Mouse (Mus musculus) forebrain, embryonic 16.5 days (tissue): ENCODE data around the gene She. TPM values are rescaled to one million over a fixed set of nuclear protein-coding genes. Genes with fewer than 3 reads are reported as not detected.

Source experiments
- ATAC-seq: fragments of 200-750 bp; cut with Nextera tagmentation; 2 replicates; pipeline ENCODE4 v1.8.0; 2017; ENCODE audit warnings: mild to moderate bottlenecking, moderate library complexity
- H3K27ac ChIP-seq: fragments of 300-500 bp; sonication (generic); 2 replicates; pipeline ENCODE4 v1.5.1; 2014; ENCODE audit warnings: low read length, control low read depth
- H3K27me3 ChIP-seq: fragments of 300-500 bp; sonication (generic); replicated peaks from 2 replicates; pipeline ENCODE4 v1.6.1; 2014; ENCODE audit warnings: low read length; ENCODE audit not compliant: control insufficient read depth, insufficient read depth
- H3K36me3 ChIP-seq: fragments of 300-500 bp; sonication (generic); 2 replicates; pipeline ENCODE4 v1.6.1; 2014; ENCODE audit not compliant: control insufficient read depth, insufficient read depth
- H3K4me1 ChIP-seq: fragments of 300-500 bp; sonication (generic); replicated peaks from 2 replicates; pipeline ENCODE4 v1.6.1; 2014; ENCODE audit warnings: low read length; ENCODE audit not compliant: control insufficient read depth, insufficient read depth
- H3K4me2 ChIP-seq: fragments of 300-500 bp; sonication (generic); 2 replicates; pipeline ENCODE4 v1.6.1; 2014; ENCODE audit warnings: mild to moderate bottlenecking, low read length, control low read depth
- H3K4me3 ChIP-seq: fragments of 300-500 bp; sonication (generic); replicated peaks from 2 replicates; pipeline ENCODE4 v1.5.1; 2014; ENCODE audit warnings: mild to moderate bottlenecking, low read length, control low read depth
- H3K9ac ChIP-seq: fragments of 300-500 bp; sonication (generic); replicated peaks from 2 replicates; pipeline ENCODE4 v1.6.1; 2014; ENCODE audit warnings: low read depth, low read length, control low read depth
- H3K9me3 ChIP-seq: fragments of 300-500 bp; sonication (generic); 2 replicates; pipeline ENCODE4 v1.6.1; 2016; ENCODE audit warnings: low read length; ENCODE audit not compliant: control insufficient read depth
- WGBS: fragments of 180-500 bp; shearing (Covaris S2); extraction: QIAGEN DNeasy Blood & Tissue Kit; methylation state at CpG from one replicate; pipeline ENCODE4 v1.1.7; 2014; 5-methylcytosine and 5-hydroxymethylcytosine counted together
- polyA plus RNA-seq: library from polyadenylated mRNA; unstranded; fragments of >200 nt; fragmentation: Nextera tagmentation; extraction: Ambion mirVana; gene quantifications from 2 replicates; pipeline ENCODE4 v1.2.1, GENCODE M21; 2015

Gene She
- polyA plus RNA-seq, 1 experiment from 2014 or later, result 1.4 TPM

DNA sequence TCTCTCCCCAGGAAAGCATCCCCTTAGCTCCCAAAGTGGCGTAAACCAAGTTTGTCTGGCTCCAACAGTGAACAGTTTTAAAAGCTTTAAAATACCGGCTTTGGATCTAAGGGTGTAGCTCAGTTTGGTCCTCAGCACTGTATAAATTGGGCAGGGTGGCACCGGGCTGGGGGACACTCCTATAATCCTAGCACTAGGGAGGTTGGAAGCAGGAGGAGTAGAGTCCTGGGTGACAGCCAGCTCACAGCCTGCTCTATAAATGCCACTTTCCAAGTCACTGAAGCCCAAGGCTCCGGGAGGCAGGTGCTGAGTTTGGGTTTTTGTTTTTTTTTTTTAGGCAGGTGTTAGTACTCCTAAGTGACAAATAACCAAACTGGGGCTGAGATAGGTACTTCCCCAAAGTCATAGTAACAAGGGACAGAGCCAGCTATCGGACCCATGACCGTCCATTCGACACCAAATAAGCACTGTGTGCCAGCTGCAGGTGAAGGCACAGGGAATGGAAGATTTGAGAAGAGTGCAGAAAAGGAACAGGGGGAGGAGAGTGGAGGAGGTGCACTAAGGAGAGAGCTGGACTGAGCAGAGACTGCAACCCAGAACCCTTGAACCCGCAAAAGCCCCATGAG is 51.5 kb downstream of the She start:
- Histone ChIP-seq H3K9me3 (no peaks in the 10 kb centered on the region), H3K36me3 (no peaks in the 10 kb centered on the region), H3K27me3 (no peaks in the 10 kb centered on the region), H3K9ac (no peak overlapping the region), H3K4me3 (no peak overlapping the region), H3K4me1 (no peaks in the 10 kb centered on the region), H3K27ac (no peak overlapping the region), H3K4me2 (no peak overlapping the region)
- no peak for ATAC-seq
- WGBS, result 72% methylated on average over 8 of the region's 8 CpGs

DNA sequence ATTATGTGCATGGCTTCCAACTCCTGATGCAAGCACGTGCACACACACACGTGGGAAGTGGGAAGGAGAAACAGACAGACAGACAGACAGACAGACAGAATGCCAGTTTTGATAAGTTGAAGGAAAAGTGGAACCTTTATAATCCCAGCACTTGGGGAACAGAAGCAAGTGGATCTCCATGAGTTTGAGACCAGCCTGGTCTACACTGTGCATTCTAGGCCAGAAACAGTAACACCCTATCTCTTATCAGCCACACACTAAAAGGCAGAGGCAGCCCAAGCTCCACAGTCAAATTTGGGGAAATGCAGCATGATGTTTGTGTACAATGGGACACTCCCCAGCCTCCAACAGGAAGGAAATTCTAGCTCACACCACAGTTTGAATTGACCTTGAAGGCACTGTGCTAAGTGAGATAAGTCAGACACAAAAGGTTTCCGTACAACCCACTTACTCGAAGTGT is 52.4 kb downstream of the She start:
- WGBS, result 90% methylated on average over 4 of the region's 4 CpGs
- Histone ChIP-seq H3K9ac (no peak overlapping the region), H3K27me3 (no peaks in the 10 kb centered on the region), H3K36me3 (no peaks in the 10 kb centered on the region), H3K4me1 (no peaks in the 10 kb centered on the region), H3K4me2 (no peak overlapping the region), H3K4me3 (no peak overlapping the region), H3K9me3 (no peaks in the 10 kb centered on the region), H3K27ac (no peak overlapping the region)
- no peak for ATAC-seq

DNA sequence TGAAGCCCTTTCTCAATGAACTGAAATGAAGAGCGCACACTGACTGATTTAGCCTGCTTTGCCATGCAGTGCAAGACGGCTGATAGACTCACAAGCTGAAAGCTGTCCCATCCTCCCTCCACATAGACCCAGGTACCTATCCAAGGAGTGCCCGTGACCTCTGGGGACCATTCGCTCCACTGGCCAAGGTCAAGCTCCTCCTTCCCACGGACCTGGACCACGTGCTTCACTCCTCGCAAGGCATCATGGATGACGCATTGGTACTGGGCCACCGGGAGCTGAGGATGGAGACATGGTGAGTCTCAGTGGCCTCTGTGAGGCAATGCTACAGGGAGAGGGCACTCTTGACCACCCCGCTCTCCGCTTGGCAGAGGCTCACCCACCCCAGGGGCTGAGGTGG is 54.6 kb downstream of the She start:
- Histone ChIP-seq H3K4me3 (no peak overlapping the region), H3K9me3 (no peaks in the 10 kb centered on the region), H3K4me1 (no peaks in the 10 kb centered on the region), H3K27ac (no peak overlapping the region), H3K36me3 (no peaks in the 10 kb centered on the region), H3K9ac (no peak overlapping the region), H3K4me2 (no peak overlapping the region), H3K27me3 (no peaks in the 10 kb centered on the region)
- no peak for ATAC-seq
- WGBS, result 94% methylated on average over 11 of the region's 11 CpGs

DNA sequence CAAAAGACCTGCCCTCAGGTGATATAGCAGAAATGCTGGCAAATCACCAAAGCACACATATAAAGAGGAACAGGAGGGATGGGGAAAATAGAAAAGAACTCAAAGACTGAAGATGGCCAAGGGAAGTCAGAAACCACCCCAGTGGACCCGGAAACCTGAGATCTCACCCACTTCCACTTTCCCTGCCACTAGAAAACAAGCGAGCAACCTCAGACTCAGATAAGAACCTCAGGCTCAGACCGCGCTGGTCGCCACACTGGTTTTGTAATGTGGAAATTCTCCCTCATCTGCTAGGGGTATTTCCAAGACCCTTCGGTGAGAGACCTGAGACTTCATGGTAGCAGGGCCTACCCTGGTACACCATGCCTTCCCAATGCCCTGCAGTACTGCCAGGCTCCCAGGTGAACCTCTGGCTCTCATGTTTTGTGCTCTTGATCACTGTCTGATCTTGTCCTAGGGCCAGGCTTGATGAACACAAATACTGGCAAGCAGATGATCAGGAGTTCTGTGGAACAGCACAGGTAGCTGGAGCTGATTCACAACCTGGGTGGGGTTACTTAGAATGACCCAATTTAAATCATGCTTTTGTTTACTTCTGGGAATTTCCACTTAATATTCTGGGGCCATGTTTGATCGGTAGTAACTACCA is 56.5 kb downstream of the She start:
- H3K4me1 ChIP-seq, result no peaks in the 10 kb centered on the region
- WGBS, result 93% methylated on average over 7 of the region's 7 CpGs

GRCm38 (mm10) chr3:89889841-89890430 is 58.8 kb downstream of the She start:
- Histone ChIP-seq H3K27me3 (no peaks in the 10 kb centered on the region), H3K4me2 (no peak overlapping the region), H3K9ac (no peak overlapping the region), H3K27ac (no peak overlapping the region), H3K36me3 (no peaks in the 10 kb centered on the region), H3K4me3 (no peak overlapping the region), H3K4me1 (no peaks in the 10 kb centered on the region), H3K9me3 (no peaks in the 10 kb centered on the region)
- 75% methylated on average over 8 of the region's 8 CpGs for WGBS
- no peak for ATAC-seq

More for the DNA sequence above, 56.5 kb downstream of the She start:
- no peaks in the 10 kb centered on the region for H3K9me3 ChIP-seq
- H3K27ac ChIP-seq, result no peak overlapping the region
- no peaks in the 10 kb centered on the region for H3K36me3 ChIP-seq
- H3K9ac ChIP-seq, result no peak overlapping the region
- no peaks in the 10 kb centered on the region for H3K27me3 ChIP-seq
- ATAC-seq, result no peak
- no peak overlapping the region for H3K4me3 ChIP-seq
- H3K4me2 ChIP-seq, result no peak overlapping the region

DNA sequence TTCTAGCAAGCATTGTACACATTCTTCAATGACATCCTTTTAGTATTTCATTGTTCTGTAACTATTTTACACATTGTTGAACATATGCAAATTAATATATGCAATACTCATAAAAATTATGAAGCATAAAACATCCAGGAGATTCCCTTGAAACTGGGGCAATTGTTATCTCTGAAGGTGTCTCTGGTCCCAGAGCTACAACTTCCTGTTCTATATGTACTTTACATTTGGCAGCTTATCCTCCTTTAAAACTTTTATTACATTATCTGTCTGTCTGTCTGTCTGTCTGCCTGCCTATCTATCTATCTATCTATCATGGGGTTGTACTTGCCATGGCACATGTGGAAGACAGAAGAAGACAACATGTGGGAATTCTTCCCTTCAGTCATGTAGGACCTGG is 60.5 kb downstream of the She start:
- H3K4me2 ChIP-seq, result no peak overlapping the region

GRCm38 (mm10) chr3:89892517-89893106 is 61.4 kb downstream of the She start:
- 89% methylated on average over 5 of the region's 5 CpGs for WGBS
- Histone ChIP-seq H3K27me3 (no peaks in the 10 kb centered on the region), H3K9me3 (no peaks in the 10 kb centered on the region), H3K4me2 (no peak overlapping the region), H3K4me1 (no peaks in the 10 kb centered on the region), H3K36me3 (no peaks in the 10 kb centered on the region), H3K9ac (no peak overlapping the region), H3K4me3 (no peak overlapping the region), H3K27ac (no peak overlapping the region)
- no peak for ATAC-seq

More for the DNA sequence above, 60.5 kb downstream of the She start:
- no peaks in the 10 kb centered on the region for H3K9me3 ChIP-seq
- H3K27ac ChIP-seq, result no peak overlapping the region
- no peak for ATAC-seq
- H3K27me3 ChIP-seq, result no peaks in the 10 kb centered on the region
- H3K4me1 ChIP-seq, result no peaks in the 10 kb centered on the region
- no peaks in the 10 kb centered on the region for H3K36me3 ChIP-seq
- H3K4me3 ChIP-seq, result no peak overlapping the region
- H3K9ac ChIP-seq, result no peak overlapping the region

- Histone ChIP-seq H3K4me3 (no peak overlapping the region), H3K9me3 (no peaks in the 10 kb centered on the region), H3K27ac (no peak overlapping the region), H3K9ac (no peak overlapping the region), H3K4me1 (no peaks in the 10 kb centered on the region), H3K4me2 (no peak overlapping the region), H3K36me3 (no peaks in the 10 kb centered on the region), H3K27me3 (no peaks in the 10 kb centered on the region)
- 19% methylated on average over 5 of the region's 5 CpGs for WGBS
- ATAC-seq, result no peak
Measured at GRCm38 (mm10) chr3:89896571-89896970, 65.4 kb downstream of the She start.

DNA sequence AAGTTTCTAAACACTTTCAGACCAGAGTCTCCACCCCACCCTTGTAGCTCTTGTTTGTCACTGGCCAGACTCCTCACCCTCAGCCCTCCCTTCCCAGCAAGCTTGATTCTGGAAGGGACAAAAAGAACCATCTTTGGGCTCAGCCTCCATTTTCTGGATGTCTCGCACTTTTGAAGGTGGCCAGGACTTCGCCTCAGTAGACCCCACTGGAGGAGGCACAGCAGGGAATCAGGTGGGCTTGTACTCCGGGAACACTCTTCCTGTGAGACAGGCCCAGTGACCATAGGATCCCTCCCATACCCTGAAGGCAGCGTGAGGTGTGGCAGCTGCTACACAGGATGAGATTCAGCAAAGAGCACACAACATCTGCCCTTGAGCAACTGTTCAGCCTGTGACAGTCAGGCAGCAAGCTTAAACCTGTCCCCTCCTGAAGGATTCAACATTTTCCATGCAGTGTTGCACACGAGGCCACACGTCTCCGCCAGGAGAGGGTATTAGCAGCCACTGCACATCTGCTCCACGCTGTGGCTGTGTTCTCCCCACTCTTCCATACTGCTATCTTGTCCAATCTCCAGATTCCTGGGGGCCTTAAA is 66.1 kb downstream of the She start:
- Histone ChIP-seq H3K27me3 (no peaks in the 10 kb centered on the region), H3K4me2 (no peak overlapping the region), H3K4me1 (no peaks in the 10 kb centered on the region), H3K36me3 (no peaks in the 10 kb centered on the region), H3K27ac (no peak overlapping the region), H3K4me3 (no peak overlapping the region), H3K9ac (no peak overlapping the region), H3K9me3 (no peaks in the 10 kb centered on the region)
- ATAC-seq, result no peak
- WGBS, result 77% methylated on average over 8 of the region's 8 CpGs
